Mouse (Mus musculus): ENCODE results near the gene Hic2. TPM values are rescaled to one million over a fixed set of nuclear protein-coding genes. Genes with fewer than 3 reads are reported as not detected.

The Hic2 gene
- polyA plus RNA-seq, 1 experiment: 1.8 TPM

GRCm38 (mm10) chr16:17292751-17293150 is 59.4 kb downstream of the Hic2 start:
- no peaks in the 10 kb centered on the region for H3K4me1 ChIP-seq
- peaks cover 85% of the 10 kb centered on the region for H3K36me3 ChIP-seq (replicated peaks; ENCODE audit: low read length)
- H3K4me3 ChIP-seq (replicated peaks): no peak overlapping the region
- no peak for TF ChIP-seq FLI1 (IDR thresholded peaks at IDR 0.05; ENCODE audit: low read length)
- H3K27me3 ChIP-seq (replicated peaks): no peaks in the 10 kb centered on the region
- no peaks in the 10 kb centered on the region for H3K9me3 ChIP-seq

GRCm38 (mm10) chr16:17300818-17301217 is 67.4 kb downstream of the Hic2 start:
- Histone ChIP-seq H3K4me1 (no peaks in the 10 kb centered on the region), H3K9me3 (no peaks in the 10 kb centered on the region), H3K36me3 (replicated peaks; ENCODE audit: low read length) (peaks cover 100% of the 10 kb centered on the region), H3K27me3 (replicated peaks) (no peaks in the 10 kb centered on the region), H3K4me3 (replicated peaks) (no peak overlapping the region)
- TF ChIP-seq GATA1 (IDR thresholded peaks at IDR 0.05; ENCODE audit: borderline replicate concordance, low read length) (no peak), FLI1 (IDR thresholded peaks at IDR 0.05; ENCODE audit: low read length) (no peak)

GRCm38 (mm10) chr16:17303521-17304245 is 70.3 kb downstream of the Hic2 start:
- Histone ChIP-seq H3K9me3 (no peaks in the 10 kb centered on the region), H3K27me3 (replicated peaks) (no peaks in the 10 kb centered on the region), H3K36me3 (replicated peaks; ENCODE audit: low read length) (peaks cover 98% of the 10 kb centered on the region), H3K4me3 (replicated peaks) (no peak overlapping the region), H3K4me1 (no peaks in the 10 kb centered on the region)
- TF ChIP-seq GATA1 (IDR thresholded peaks at IDR 0.05; ENCODE audit: borderline replicate concordance, low read length) (no peak), FLI1 (IDR thresholded peaks at IDR 0.05; ENCODE audit: low read length) (no peak)

GRCm38 (mm10) chr16:17307461-17307860 is 74.1 kb downstream of the Hic2 start:
- Histone ChIP-seq H3K36me3 (replicated peaks; ENCODE audit: low read length) (peaks cover 95% of the 10 kb centered on the region), H3K27me3 (replicated peaks) (no peaks in the 10 kb centered on the region), H3K4me1 (no peaks in the 10 kb centered on the region), H3K4me3 (replicated peaks) (no peak overlapping the region), H3K9me3 (no peaks in the 10 kb centered on the region)
- TF ChIP-seq GATA1 (IDR thresholded peaks at IDR 0.05; ENCODE audit: borderline replicate concordance, low read length) (no peak), FLI1 (IDR thresholded peaks at IDR 0.05; ENCODE audit: low read length) (no peak)

- Histone ChIP-seq H3K9me3 (0 out of 2 replicates have a peak, but pooled peaks cover 3% of the 10 kb centered on the region), H3K36me3 (replicated peaks; ENCODE audit: low read length) (peaks cover 93% of the 10 kb centered on the region), H3K4me3 (replicated peaks) (no peak overlapping the region), H3K27me3 (replicated peaks) (no peaks in the 10 kb centered on the region), H3K4me1 (no peaks in the 10 kb centered on the region)
- TF ChIP-seq GATA1 (IDR thresholded peaks at IDR 0.05; ENCODE audit: borderline replicate concordance, low read length) (no peak), FLI1 (IDR thresholded peaks at IDR 0.05; ENCODE audit: low read length) (no peak)
These were observed 75.7 kb downstream of the Hic2 start for GRCm38 (mm10) chr16:17309036-17309435.

- Histone ChIP-seq H3K4me3 (replicated peaks) (no peak overlapping the region), H3K9me3 (0 out of 2 replicates have a peak, but pooled peaks cover 3% of the 10 kb centered on the region), H3K36me3 (replicated peaks; ENCODE audit: low read length) (peaks cover 95% of the 10 kb centered on the region), H3K4me1 (no peaks in the 10 kb centered on the region), H3K27me3 (replicated peaks) (no peaks in the 10 kb centered on the region)
- TF ChIP-seq GATA1 (IDR thresholded peaks at IDR 0.05; ENCODE audit: borderline replicate concordance, low read length) (no peak), FLI1 (IDR thresholded peaks at IDR 0.05; ENCODE audit: low read length) (no peak)
These were observed 79.2 kb downstream of the Hic2 start for GRCm38 (mm10) chr16:17312531-17312930.

Other genes with a start within 250 kb of the Hic2 start
- 0.18 TPM in 1 of 2 replicates, not detected in the other for gene Ypel1, start 163.9 kb upstream of the Hic2 start, polyA plus RNA-seq (2012; ENCODE audit: insufficient read depth, low replicate concordance)
- gene Ppil2, start 122.3 kb upstream of the Hic2 start, polyA plus RNA-seq (2012; ENCODE audit: insufficient read depth, low replicate concordance): 65.8 and 76.6 TPM in 2 replicates
- 7.5 and 24.0 TPM in 2 replicates for gene 2610318N02Rik, start 108.4 kb upstream of the Hic2 start, polyA plus RNA-seq (2012; ENCODE audit: insufficient read depth, low replicate concordance)
- 250 and 345 TPM in 2 replicates for gene Sdf2l1, start 101.2 kb upstream of the Hic2 start, polyA plus RNA-seq (2012; ENCODE audit: insufficient read depth, low replicate concordance)
- gene Ydjc, start 89.0 kb upstream of the Hic2 start, polyA plus RNA-seq (2012; ENCODE audit: insufficient read depth, low replicate concordance): 40.2 and 205 TPM in 2 replicates
- 2.3 and 4.8 TPM in 2 replicates for gene Ccdc116, start 86.3 kb upstream of the Hic2 start, polyA plus RNA-seq (2012; ENCODE audit: insufficient read depth, low replicate concordance)
- 103 and 123 TPM in 2 replicates for gene Ube2l3, start 30.9 kb upstream of the Hic2 start, polyA plus RNA-seq (2012; ENCODE audit: insufficient read depth, low replicate concordance)
- 0.32 TPM in 1 of 2 replicates, not detected in the other for gene Rimbp3, start 25.0 kb upstream of the Hic2 start, polyA plus RNA-seq (2012; ENCODE audit: insufficient read depth, low replicate concordance)
- 11.8 and 13.2 TPM in 2 replicates for gene Tmem191c, start 42.5 kb downstream of the Hic2 start, polyA plus RNA-seq (2012; ENCODE audit: insufficient read depth, low replicate concordance)
- not detected in 2 replicates for gene Serpind1, start 97.8 kb downstream of the Hic2 start, polyA plus RNA-seq (2012; ENCODE audit: insufficient read depth, low replicate concordance)
- 6.3 and 6.7 TPM in 2 replicates for gene Snap29, start 172.4 kb downstream of the Hic2 start, polyA plus RNA-seq (2012; ENCODE audit: insufficient read depth, low replicate concordance)
- gene Pi4ka, start 172.7 kb downstream of the Hic2 start, polyA plus RNA-seq (2012; ENCODE audit: insufficient read depth, low replicate concordance): 6.0 and 16.7 TPM in 2 replicates
- 5.4 and 8.8 TPM in 2 replicates for gene Crkl, start 218.4 kb downstream of the Hic2 start, polyA plus RNA-seq (2012; ENCODE audit: insufficient read depth, low replicate concordance)